Comparison of ENCODE assay signal across 15 mouse cellular contexts in genomic region chr16:97158279-97158678, GRCm38 (mm10). TPM values are rescaled to one million over a fixed set of nuclear protein-coding genes. Genes with fewer than 3 reads are reported as not detected.
"Had no signal": no experiment of that assay in that cellular context is flagged by ENCODE, and none has a peak within 500 bp of the region (broad histone marks: within the 10 kb centered on the region; RNA-seq: fewer than 3 reads in every experiment).

No protein-coding gene starts in this region.

- H3K4me3 ChIP-seq: limb, embryonic 15.5 days; liver, embryonic 12.5 days; megakaryocyte, embryonic 14.5 days had no signal

- H3K9me3 ChIP-seq: limb, embryonic 15.5 days; liver, embryonic 12.5 days; megakaryocyte, embryonic 14.5 days had no signal

- ATAC-seq: intestine, embryonic 16.5 days; liver, embryonic 12.5 days; midbrain, embryonic 16.5 days had no signal

- H3K27ac ChIP-seq: kidney, postnatal 0 days; limb, embryonic 15.5 days; liver, embryonic 12.5 days had no signal

- H3K36me3 ChIP-seq: limb, embryonic 15.5 days; liver, embryonic 12.5 days had no signal

- H3K4me1 ChIP-seq: limb, embryonic 15.5 days; liver, embryonic 12.5 days; megakaryocyte, embryonic 14.5 days had no signal

- H3K9ac ChIP-seq: limb, embryonic 15.5 days; liver, embryonic 12.5 days; lung, embryonic 14.5 days had no signal

- H3K4me2 ChIP-seq: limb, embryonic 15.5 days; liver, embryonic 12.5 days; lung, embryonic 14.5 days had no signal

- DNase-seq: kidney, adult 9 months; kidney, postnatal 36 days; layer of hippocampus, adult 9-11 months; layer of hippocampus, postnatal 36 days; lung, embryonic 14.5 days; lung, postnatal 10 days; lung, postnatal 4 days; thymus, postnatal 36 days had no signal

RNA-seq across cellular contexts. Expression of gene Dscam, which starts 12.3 kb away (rescaled TPM):
- polyA plus RNA-seq: liver, embryonic 12.5 days; liver, embryonic 16.5 days; lung, embryonic 14.5 days had no signal
